Mouse (Mus musculus): ENCODE data around the gene Col13a1. TPM values are rescaled to one million over a fixed set of nuclear protein-coding genes. Genes with fewer than 3 reads are reported as not detected.
A peak's percentile ranks its signal among the peaks of the same experiment; 100 is the strongest.

The Col13a1 gene
- total and polyA plus RNA-seq, 2 experiments, result 0.73 to 3.1 TPM

DNA sequence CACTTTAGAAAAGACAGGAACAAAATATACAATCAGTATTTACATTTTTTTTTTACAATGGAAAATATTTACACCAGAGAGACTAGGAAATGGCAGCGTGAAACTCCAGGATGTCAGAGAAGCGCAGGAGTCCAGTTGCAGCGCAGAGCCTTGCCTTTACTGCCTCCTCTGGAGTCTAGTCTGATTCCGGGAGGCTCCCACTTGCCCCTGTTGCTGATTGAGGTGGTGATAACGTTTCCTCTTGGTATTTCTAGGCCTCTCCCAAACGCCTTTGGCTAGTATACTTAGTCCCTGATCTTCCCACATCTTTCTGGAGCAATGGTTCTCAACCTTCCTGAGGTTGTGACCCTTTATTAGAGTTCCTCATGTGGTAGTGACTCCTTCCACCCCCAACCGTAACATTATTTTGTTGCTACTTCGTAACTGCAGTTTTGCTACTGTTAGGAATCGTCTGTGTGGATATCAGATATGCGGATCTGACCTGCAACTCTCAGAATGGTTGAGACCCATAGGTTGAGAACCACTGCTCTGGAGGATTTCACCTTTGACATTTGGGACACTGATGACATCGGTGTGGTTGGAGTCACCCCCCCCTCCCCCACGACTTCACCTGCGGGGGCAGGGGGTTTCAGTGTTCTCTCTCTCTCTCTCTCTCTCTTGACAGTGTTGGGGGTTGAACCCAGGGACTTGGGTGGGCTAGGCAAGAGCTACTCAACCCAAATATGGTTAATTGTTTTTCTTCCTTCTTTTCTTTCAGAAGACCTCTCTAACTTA, 152.7 kb downstream of the Col13a1 start:
- H3K9ac ChIP-seq (ENCODE audit: low read depth, low read length), result no peak overlapping the region
- no peaks in the 10 kb centered on the region for H3K27me3 ChIP-seq (ENCODE audit: control insufficient read depth, insufficient read depth, low read length)
- WGBS, result 72% methylated on average over 13 of the region's 13 CpGs
- H3K4me1 ChIP-seq (ENCODE audit: control insufficient read depth, insufficient read depth, low read length), result no peaks in the 10 kb centered on the region
- no peaks in the 10 kb centered on the region for H3K79me2 ChIP-seq (ENCODE audit: control insufficient read depth, insufficient read depth, low read length)
- no peak for DNase-seq (ENCODE audit: extremely low read depth, low read depth, low spot score)
- H3K27ac ChIP-seq (replicated peaks; ENCODE audit: insufficient read depth, low read depth, low read length), result no peak overlapping the region
- TF ChIP-seq POLR2A (IDR thresholded peaks at IDR 0.05; ENCODE audit: extremely low read depth, insufficient read depth, low read length) (no peak), CTCF (IDR thresholded peaks at IDR 0.05; ENCODE audit: low read depth, low read length) (no peak)
- H3K4me3 ChIP-seq (ENCODE audit: insufficient read depth, low read depth, low read length), result no peak overlapping the region
- H3K36me3 ChIP-seq (ENCODE audit: control insufficient read depth, insufficient read depth, low read length), result no peaks in the 10 kb centered on the region

DNA sequence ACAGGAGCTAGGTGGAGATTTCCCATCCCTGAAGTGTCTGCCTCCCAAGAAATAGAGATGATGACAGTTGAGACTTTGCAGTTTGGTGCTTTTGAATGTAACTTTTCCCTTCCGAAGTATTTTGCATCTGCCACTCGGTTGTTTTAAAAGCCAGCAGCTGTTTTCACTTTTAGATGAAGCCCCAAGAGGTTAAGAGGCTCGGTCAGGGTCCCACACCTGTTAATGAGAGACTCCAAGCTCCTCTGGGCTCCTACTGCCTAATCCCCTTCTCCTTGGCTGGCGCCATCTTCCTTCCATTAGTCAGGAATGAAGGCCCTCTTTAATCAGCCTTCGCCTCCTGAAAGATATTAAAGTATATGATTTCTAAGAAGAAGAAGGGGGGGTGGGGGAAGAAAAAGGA, 153.4 kb downstream of the Col13a1 start:
- DNase-seq (ENCODE audit: extremely low read depth, low read depth, low spot score), result no peak
- TF ChIP-seq POLR2A (IDR thresholded peaks at IDR 0.05; ENCODE audit: extremely low read depth, insufficient read depth, low read length), result no peak
- no peak for TF ChIP-seq CTCF (IDR thresholded peaks at IDR 0.05; ENCODE audit: low read depth, low read length)

DNA sequence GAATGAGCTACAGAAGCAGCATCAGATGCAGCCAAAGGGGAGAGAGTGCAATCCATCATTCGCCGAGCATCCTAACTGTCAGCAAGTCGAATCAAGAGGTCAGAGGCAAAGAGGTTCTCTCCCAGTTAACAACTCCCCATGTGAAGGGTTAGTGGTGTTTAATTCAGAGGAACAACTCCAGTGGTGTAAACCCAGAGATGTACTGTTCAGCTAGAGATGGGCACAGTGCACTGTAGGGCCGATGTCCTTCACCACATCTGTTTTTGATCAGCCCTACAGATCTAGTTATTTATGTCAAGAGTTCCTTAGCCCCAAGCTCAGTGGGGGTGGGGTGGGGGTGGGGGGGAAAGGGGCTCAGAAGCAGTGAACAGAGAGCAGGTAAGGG, 155.2 kb downstream of the Col13a1 start:
- TF ChIP-seq POLR2A (IDR thresholded peaks at IDR 0.05; ENCODE audit: extremely low read depth, insufficient read depth, low read length) (no peak), CTCF (IDR thresholded peaks at IDR 0.05; ENCODE audit: low read depth, low read length) (no peak)
- no peaks in the 10 kb centered on the region for H3K79me2 ChIP-seq (ENCODE audit: control insufficient read depth, insufficient read depth, low read length)
- no peak overlapping the region for H3K9ac ChIP-seq (ENCODE audit: low read depth, low read length)
- DNase-seq (ENCODE audit: extremely low read depth, low read depth, low spot score), result no peak
- H3K27me3 ChIP-seq (ENCODE audit: control insufficient read depth, insufficient read depth, low read length), result no peaks in the 10 kb centered on the region
- no peak overlapping the region for H3K4me3 ChIP-seq (ENCODE audit: insufficient read depth, low read depth, low read length)
- WGBS, result 73% methylated on average over 4 of the region's 4 CpGs
- H3K27ac ChIP-seq (replicated peaks; ENCODE audit: insufficient read depth, low read depth, low read length), result no peak overlapping the region
- H3K4me1 ChIP-seq (ENCODE audit: control insufficient read depth, insufficient read depth, low read length), result no peaks in the 10 kb centered on the region
- no peaks in the 10 kb centered on the region for H3K36me3 ChIP-seq (ENCODE audit: control insufficient read depth, insufficient read depth, low read length)

More for the DNA sequence above, 153.4 kb downstream of the Col13a1 start:
- no peaks in the 10 kb centered on the region for H3K4me1 ChIP-seq (ENCODE audit: control insufficient read depth, insufficient read depth, low read length)
- H3K27me3 ChIP-seq (ENCODE audit: control insufficient read depth, insufficient read depth, low read length), result no peaks in the 10 kb centered on the region
- H3K9ac ChIP-seq (ENCODE audit: low read depth, low read length), result no peak overlapping the region
- 74% methylated on average over 5 of the region's 5 CpGs for WGBS
- no peak overlapping the region for H3K27ac ChIP-seq (replicated peaks; ENCODE audit: insufficient read depth, low read depth, low read length)
- no peaks in the 10 kb centered on the region for H3K36me3 ChIP-seq (ENCODE audit: control insufficient read depth, insufficient read depth, low read length)
- no peaks in the 10 kb centered on the region for H3K79me2 ChIP-seq (ENCODE audit: control insufficient read depth, insufficient read depth, low read length)
- no peak overlapping the region for H3K4me3 ChIP-seq (ENCODE audit: insufficient read depth, low read depth, low read length)

DNA sequence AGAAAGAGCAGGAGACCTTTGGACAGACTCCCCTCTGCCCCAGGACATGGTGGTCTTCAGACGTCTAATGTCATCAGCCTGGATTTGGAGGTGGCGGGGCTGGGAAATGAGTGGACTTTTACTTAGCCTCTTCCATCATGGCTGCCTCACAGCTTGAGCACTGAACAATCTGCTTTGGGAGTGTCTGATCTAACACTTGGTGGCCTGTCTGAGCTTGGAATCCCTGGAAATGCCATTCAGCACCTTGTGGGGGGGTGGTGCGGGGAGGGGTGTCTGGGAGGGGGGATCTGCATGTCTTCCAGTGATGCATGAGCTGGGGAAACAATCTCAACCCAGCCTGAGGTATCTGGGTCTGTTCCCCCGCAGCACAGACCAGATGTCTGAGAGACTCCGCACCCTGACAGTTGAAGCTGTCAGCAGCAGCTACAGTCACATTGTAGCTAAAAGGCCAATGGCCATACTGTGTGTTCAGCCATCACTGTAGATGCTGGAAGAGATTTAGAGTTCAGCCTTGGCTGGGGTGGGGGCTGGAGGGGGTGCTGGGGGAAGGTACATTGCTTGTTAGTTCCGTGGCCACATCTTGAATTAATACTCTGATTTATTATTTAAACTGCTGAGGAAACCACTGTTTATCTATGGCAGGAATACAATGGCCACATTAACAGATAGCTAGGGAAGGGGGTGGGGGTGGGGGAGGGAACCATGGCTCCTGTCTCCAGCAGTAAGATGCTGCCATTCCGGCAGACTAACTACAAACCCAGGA, 155.8 kb downstream of the Col13a1 start:
- TF ChIP-seq CTCF (IDR thresholded peaks at IDR 0.05; ENCODE audit: low read depth, low read length), result no peak
- TF ChIP-seq POLR2A (IDR thresholded peaks at IDR 0.05; ENCODE audit: extremely low read depth, insufficient read depth, low read length), result no peak
- H3K27ac ChIP-seq (replicated peaks; ENCODE audit: insufficient read depth, low read depth, low read length), result no peak overlapping the region
- H3K4me1 ChIP-seq (ENCODE audit: control insufficient read depth, insufficient read depth, low read length), result no peaks in the 10 kb centered on the region
- H3K4me3 ChIP-seq (ENCODE audit: insufficient read depth, low read depth, low read length), result no peak overlapping the region
- no peak for DNase-seq (ENCODE audit: extremely low read depth, low read depth, low spot score)
- H3K36me3 ChIP-seq (ENCODE audit: control insufficient read depth, insufficient read depth, low read length), result no peaks in the 10 kb centered on the region
- 74% methylated on average over 7 of the region's 7 CpGs for WGBS
- no peaks in the 10 kb centered on the region for H3K27me3 ChIP-seq (ENCODE audit: control insufficient read depth, insufficient read depth, low read length)
- no peak overlapping the region for H3K9ac ChIP-seq (ENCODE audit: low read depth, low read length)
- H3K79me2 ChIP-seq (ENCODE audit: control insufficient read depth, insufficient read depth, low read length), result no peaks in the 10 kb centered on the region

DNA sequence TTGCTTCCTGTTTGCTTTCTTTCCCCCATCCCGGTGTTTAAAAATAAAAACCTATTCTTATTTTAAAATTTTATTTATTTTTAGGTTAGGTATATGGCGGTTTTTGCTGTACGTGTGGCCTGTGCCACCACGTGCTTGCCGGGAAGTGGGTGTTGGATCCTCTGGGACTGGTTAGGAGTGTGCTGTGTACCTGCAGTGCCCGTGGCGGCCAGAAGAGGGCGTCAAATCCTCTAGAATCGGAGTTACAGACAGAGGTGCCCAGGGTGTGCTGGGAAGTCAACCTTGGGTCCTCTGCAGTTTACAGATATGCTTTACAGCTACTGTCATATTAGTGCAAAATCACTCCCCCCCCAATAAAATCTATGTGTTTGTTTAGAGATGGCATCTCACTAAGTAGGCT, 158.9 kb downstream of the Col13a1 start:
- no peak overlapping the region for H3K4me3 ChIP-seq (ENCODE audit: insufficient read depth, low read depth, low read length)
- no peak for DNase-seq (ENCODE audit: extremely low read depth, low read depth, low spot score)
- no peaks in the 10 kb centered on the region for H3K36me3 ChIP-seq (ENCODE audit: control insufficient read depth, insufficient read depth, low read length)
- WGBS, result 53% methylated on average over 9 of the region's 9 CpGs
- TF ChIP-seq POLR2A (IDR thresholded peaks at IDR 0.05; ENCODE audit: extremely low read depth, insufficient read depth, low read length), result no peak
- TF ChIP-seq CTCF (IDR thresholded peaks at IDR 0.05; ENCODE audit: low read depth, low read length), result peak; percentile 50
- H3K27me3 ChIP-seq (ENCODE audit: control insufficient read depth, insufficient read depth, low read length), result no peaks in the 10 kb centered on the region
- no peaks in the 10 kb centered on the region for H3K79me2 ChIP-seq (ENCODE audit: control insufficient read depth, insufficient read depth, low read length)
- H3K27ac ChIP-seq (replicated peaks; ENCODE audit: insufficient read depth, low read depth, low read length), result no peak overlapping the region
- H3K9ac ChIP-seq (ENCODE audit: low read depth, low read length), result no peak overlapping the region
- no peaks in the 10 kb centered on the region for H3K4me1 ChIP-seq (ENCODE audit: control insufficient read depth, insufficient read depth, low read length)

DNA sequence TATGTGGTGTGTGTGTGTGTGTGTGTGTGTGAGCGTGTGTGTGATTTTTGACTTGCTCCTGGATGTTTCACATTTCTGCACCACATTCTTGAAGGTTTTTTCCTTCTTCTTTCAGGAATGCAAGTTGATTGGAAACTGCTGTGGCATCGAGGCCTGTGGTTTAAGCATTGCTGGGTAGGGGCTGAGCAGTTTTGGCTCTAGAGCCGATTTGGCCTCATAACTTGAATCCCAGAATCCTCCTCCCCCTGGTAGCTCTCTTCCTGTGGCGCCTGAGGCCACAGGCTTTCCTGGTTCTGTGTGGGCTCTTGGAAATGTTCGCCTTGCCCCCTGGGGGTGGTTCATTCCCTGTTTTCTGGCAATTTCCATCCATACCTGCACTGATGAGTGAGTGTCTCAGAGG, 166.9 kb downstream of the Col13a1 start:
- Histone ChIP-seq H3K36me3 (ENCODE audit: control insufficient read depth, insufficient read depth, low read length) (no peaks in the 10 kb centered on the region), H3K27me3 (ENCODE audit: control insufficient read depth, insufficient read depth, low read length) (no peaks in the 10 kb centered on the region), H3K27ac (replicated peaks; ENCODE audit: insufficient read depth, low read depth, low read length) (no peak overlapping the region), H3K4me3 (ENCODE audit: insufficient read depth, low read depth, low read length) (no peak overlapping the region), H3K9ac (ENCODE audit: low read depth, low read length) (no peak overlapping the region), H3K4me1 (ENCODE audit: control insufficient read depth, insufficient read depth, low read length) (no peaks in the 10 kb centered on the region), H3K79me2 (ENCODE audit: control insufficient read depth, insufficient read depth, low read length) (no peaks in the 10 kb centered on the region)
- 72% methylated on average over 5 of the region's 5 CpGs for WGBS
- TF ChIP-seq POLR2A (IDR thresholded peaks at IDR 0.05; ENCODE audit: extremely low read depth, insufficient read depth, low read length), result no peak
- TF ChIP-seq CTCF (IDR thresholded peaks at IDR 0.05; ENCODE audit: low read depth, low read length), result no peak
- no peak for DNase-seq (ENCODE audit: extremely low read depth, low read depth, low spot score)

Measured in liver, adult 2 months (tissue).